Mouse (Mus musculus) neutrophil, adult 5-6 weeks (primary cell): ENCODE results near the gene Gm42669. TPM values are rescaled to one million over a fixed set of nuclear protein-coding genes. Genes with fewer than 3 reads are reported as not detected.

Experiments
- ATAC-seq: fragments of 151-379, 151-347 bp; 2 replicates; pipeline ENCODE4 v1.8.0; 2017; ENCODE audit warnings: mild to moderate bottlenecking, moderate TSS enrichment; ENCODE audit not compliant: insufficient number of reproducible peaks, poor library complexity, low FRiP score, severe bottlenecking; ENCODE audit errors: extremely low read depth
- total RNA-seq: library from RNA; stranded (forward); fragments of 200-1000 nt; gene quantifications from 2 replicates; pipeline ENCODE4 v1.2.3, GENCODE M21; 2017

Gm42669 gene
- 1.2 and 1.4 TPM in 2 replicates for total RNA-seq

GRCm38 (mm10) chr5:107507321-107507720, at the start of gene Gm42669:
TSS of gene Gm42669 (plus strand) at chr5:107507621.
- ATAC-seq, result no peak

- ATAC-seq, result no peak
These were observed 45.0 kb upstream of the Gm42669 start for GRCm38 (mm10) chr5:107462147-107463076.

DNA sequence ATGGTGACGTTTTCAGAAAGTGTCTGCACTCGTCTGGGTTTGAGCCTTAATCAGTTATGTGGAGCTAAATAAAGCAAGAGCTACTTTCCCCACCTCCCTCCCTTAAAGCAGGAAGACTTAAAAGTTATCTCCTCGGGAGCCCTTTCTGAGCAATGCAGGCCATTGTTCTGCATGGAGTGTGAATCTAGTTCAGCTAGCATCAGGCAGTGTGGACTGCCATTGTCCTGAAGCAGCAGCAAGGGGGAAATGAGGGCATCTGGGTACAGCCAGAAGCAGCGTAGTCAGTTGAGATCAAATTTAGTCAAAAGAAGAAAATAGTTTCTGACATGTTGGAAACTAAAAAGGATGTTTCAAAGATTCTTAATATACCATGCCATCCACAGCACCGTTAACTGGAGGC, 40.9 kb upstream of the Gm42669 start:
- ATAC-seq, result no peak

DNA sequence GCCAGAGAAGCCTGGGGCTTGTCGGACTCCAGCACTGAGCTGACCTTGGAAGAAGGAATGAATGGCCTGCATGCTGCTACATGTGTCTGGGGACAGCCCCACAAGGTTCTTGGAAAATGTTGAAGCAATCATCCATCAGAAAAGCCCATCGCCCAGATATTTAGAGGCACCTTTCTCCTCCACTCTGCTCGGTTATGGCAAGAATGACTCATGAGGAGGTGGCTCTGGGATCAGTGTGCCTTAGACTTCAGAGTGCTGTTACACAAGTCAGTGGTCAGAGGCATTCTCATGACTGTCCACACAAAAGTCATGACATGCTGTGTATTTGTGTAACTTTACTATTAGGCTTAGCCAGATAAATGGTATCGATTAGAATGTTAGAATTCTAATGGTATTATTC, 40.3 kb upstream of the Gm42669 start:
- no peak for ATAC-seq

DNA sequence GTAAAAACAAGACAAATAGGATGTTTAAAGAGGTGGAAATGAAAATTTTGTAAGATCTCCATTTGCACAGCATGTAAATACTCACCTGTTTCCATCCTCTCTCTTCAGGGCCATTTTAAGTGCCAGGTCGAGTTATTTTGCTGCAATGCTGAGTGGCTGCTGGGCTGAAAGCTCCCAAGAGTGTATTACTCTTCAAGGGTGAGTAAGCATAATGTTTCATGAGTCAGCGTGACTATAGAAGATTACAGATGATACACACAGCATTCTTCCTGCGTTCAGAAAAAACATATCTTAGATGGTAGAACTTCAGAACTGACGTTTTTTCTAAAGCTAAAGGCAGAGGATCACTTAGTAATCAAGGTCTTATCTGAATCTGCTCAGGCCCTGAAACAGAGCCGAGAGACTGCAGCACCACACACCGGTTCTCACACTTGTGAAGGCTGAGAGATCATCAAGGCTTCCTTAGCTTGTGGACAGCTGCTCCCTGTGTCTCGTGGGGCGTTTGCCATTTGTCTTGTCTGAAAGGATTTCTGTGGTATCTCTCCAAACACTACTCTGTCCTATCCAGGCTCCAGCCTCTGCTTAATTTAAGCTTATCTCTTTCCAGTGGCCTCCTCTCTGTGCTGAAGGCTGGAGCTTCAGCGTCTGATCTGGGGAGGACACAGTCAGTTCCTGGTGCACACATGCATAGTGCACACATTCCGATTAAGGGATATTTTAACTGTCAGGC, 36.7 kb upstream of the Gm42669 start:
- ATAC-seq, result no peak

DNA sequence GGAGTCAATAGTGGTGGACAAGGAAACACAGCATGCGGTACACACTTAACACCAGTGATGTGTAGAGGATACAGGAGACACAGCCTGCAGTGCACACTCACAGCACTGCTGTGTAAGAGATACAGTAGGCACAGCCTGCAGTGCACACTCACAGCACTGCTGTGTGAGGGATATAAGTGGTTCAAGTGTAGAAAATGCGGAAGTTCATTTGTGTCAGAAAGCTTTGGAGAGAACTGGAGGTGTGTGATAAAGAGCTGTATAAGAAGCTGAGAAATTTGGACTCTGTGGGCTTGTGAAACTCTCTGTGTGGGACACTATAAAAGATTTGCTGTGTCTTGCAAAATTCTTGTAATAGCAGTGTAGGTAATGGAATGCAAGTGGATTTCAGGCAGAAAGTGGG, 27.2 kb upstream of the Gm42669 start:
- ATAC-seq, result no peak

DNA sequence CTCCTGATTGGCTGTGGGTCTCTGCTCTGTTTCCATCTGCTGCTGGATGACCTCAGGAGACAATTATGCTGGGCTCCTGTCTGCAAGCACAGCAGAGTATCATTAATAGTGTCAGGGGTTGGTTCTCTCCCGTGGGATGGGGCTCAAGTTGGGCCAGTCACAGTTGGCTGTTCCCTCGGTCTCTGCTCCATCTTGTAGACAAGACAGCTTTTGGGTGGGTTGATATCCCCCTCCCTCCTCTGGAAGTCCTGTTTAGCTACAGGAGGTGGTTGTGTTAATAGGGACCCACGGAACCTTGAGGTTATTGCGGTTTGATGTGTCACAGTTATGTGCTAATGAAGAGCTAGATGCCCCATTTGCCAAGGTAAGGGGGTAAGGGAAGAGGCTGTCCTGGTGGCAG, 18.4 kb upstream of the Gm42669 start:
- ATAC-seq, result no peak

GRCm38 (mm10) chr5:107491036-107491435, 16.4 kb upstream of the Gm42669 start:
- no peak for ATAC-seq

DNA sequence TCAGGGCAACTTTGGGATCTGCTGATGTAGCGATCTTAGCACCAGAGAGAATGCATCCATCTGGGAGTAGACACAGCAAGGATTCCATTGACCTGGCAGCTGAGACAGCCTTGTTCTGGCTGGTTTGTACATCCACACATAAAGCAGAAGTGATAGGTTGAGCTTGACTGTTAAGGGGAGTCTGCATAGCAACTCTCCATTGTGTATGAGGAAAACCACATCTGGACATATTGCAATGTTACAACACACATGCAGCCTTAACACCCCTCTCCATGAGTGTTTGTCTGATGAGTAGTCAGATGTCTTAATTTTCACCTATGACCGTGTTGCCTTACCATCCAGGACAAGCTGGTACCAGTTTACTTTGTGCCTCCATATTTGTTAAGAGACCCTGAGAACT, 14.9 kb upstream of the Gm42669 start:
- ATAC-seq, result no peak

GRCm38 (mm10) chr5:107494759-107495158, 12.7 kb upstream of the Gm42669 start:
- no peak for ATAC-seq

DNA sequence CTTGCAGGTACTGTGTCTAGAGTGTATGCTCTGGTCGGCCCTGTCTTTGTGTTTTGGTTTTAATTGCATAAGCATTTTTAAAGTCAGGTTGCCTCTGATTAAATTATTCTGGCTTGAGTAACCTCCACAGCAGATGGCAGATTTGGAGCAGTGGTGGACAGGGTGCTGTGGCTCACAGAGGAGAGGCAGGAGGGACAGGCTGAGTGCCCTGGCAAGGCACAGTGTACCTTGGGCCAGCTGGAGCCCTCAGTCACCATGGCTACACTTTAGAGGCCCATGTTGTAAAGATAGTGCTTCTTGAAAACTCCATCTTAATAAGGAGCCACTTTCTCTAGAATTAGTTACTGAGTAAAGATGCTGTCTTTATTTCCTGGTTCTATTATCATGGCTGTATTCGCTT, 11.4 kb upstream of the Gm42669 start:
- no peak for ATAC-seq

GRCm38 (mm10) chr5:107497519-107498501, 9.6 kb upstream of the Gm42669 start:
- ATAC-seq, result peak; percentile 55; the same call in 1 of the 2 replicates

GRCm38 (mm10) chr5:107498806-107499310, 8.6 kb upstream of the Gm42669 start:
- ATAC-seq, result no peak

- no peak for ATAC-seq
These were observed 7.4 kb upstream of the Gm42669 start for GRCm38 (mm10) chr5:107499891-107500535.

DNA sequence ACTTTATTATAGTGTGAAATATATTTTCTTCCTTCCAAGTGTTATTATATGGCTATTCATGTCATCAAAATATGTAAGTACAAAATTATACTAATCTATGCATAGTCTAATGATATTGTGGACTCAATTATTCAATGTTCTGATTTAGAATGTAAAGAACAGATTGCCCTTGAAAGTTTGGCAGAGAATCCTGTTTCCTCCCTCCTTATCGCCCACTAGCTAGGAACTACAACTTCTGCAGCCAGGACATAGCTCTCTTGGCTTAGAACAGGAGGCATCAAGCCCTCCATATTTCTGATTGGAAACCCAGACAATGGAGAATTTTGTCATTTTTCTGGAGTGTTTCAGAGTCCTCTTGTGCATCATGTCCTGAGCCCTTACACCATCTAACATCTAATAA, 6.7 kb upstream of the Gm42669 start:
- ATAC-seq, result no peak

- ATAC-seq, result no peak
These were observed 3.1 kb downstream of the Gm42669 start for GRCm38 (mm10) chr5:107510503-107510902.

GRCm38 (mm10) chr5:107511326-107511725, 3.9 kb downstream of the Gm42669 start:
- no peak for ATAC-seq

DNA sequence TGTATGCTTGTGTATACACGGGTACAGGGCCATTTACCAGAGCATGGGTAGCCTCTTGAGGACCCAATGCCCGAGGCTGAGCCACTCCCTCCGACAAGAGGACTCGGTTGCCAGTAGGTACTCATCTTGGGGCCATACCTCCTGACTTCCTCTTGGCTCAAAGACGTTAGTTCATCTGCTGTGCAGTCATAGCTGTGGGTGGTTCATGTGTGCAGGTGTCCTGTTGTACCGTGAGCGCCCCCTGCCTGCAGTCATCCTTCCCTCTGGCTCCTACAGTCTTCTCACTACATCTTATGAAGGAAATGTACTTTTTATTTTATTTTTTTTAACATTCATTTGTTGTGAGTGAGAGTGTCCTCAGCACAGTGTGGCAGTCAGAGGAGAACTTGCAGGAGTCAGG, 6.2 kb downstream of the Gm42669 start:
- peak; percentile 91 for ATAC-seq
